Mouse (Mus musculus) limb, embryonic 15.5 days (tissue): Measurements from ENCODE around the gene Gm27029. TPM values are rescaled to one million over a fixed set of nuclear protein-coding genes. Genes with fewer than 3 reads are reported as not detected.
"Not testable (repeated sequence)": the region's sequence is repeated elsewhere in the genome, so short reads cannot be mapped to it uniquely, and the experiment has no call there.

Experiments used
- ATAC-seq: fragments of 200-750 bp; cut with Nextera tagmentation; 2 replicates; pipeline ENCODE4 v1.8.0; 2017; ENCODE audit warnings: low read depth, moderate TSS enrichment; ENCODE audit not compliant: insufficient number of reproducible peaks, low FRiP score, low TSS enrichment
- H3K27ac ChIP-seq: fragments of 300-500 bp; sonication (generic); 2 replicates; pipeline ENCODE4 v1.5.1; 2015; ENCODE audit warnings: moderate library complexity, mild to moderate bottlenecking, inconsistent platforms
- H3K27me3 ChIP-seq: fragments of 300-500 bp; sonication (generic); 2 replicates; pipeline ENCODE4 v1.6.1; 2015; ENCODE audit warnings: inconsistent platforms
- H3K36me3 ChIP-seq: fragments of 300-500 bp; sonication (generic); 2 replicates; pipeline ENCODE4 v1.6.1; 2015; ENCODE audit warnings: inconsistent platforms
- H3K4me1 ChIP-seq: fragments of 300-500 bp; sonication (generic); 2 replicates; pipeline ENCODE4 v1.6.1; 2015; ENCODE audit warnings: inconsistent platforms
- H3K4me2 ChIP-seq: fragments of 300-500 bp; sonication (generic); 2 replicates; pipeline ENCODE4 v1.6.1; 2015; ENCODE audit warnings: mild to moderate bottlenecking, inconsistent platforms
- H3K4me3 ChIP-seq: fragments of 300-500 bp; sonication (generic); 2 replicates; pipeline ENCODE4 v1.5.1; 2015; ENCODE audit warnings: mild to moderate bottlenecking, inconsistent platforms
- H3K9ac ChIP-seq: fragments of 300-500 bp; sonication (generic); 2 replicates; pipeline ENCODE4 v1.6.1; 2015; ENCODE audit warnings: inconsistent platforms
- H3K9me3 ChIP-seq: fragments of 300-500 bp; sonication (generic); 2 replicates; pipeline ENCODE4 v1.6.1; 2016; ENCODE audit warnings: inconsistent platforms
- WGBS: fragments of 180-500 bp; shearing (Covaris S2); methylation state at CpG from one replicate; pipeline ENCODE4 v1.1.7; 2015; 5-methylcytosine and 5-hydroxymethylcytosine counted together
- polyA plus RNA-seq: library from polyadenylated mRNA; unstranded; fragments of >200 nt; fragmentation: Nextera tagmentation; extraction: Ambion mirVana; gene quantifications from 2 replicates; pipeline ENCODE4 v1.2.1, GENCODE M21; 2015

Gm27029 gene
- polyA plus RNA-seq = 11.8 and 18.3 TPM in 2 replicates

DNA sequence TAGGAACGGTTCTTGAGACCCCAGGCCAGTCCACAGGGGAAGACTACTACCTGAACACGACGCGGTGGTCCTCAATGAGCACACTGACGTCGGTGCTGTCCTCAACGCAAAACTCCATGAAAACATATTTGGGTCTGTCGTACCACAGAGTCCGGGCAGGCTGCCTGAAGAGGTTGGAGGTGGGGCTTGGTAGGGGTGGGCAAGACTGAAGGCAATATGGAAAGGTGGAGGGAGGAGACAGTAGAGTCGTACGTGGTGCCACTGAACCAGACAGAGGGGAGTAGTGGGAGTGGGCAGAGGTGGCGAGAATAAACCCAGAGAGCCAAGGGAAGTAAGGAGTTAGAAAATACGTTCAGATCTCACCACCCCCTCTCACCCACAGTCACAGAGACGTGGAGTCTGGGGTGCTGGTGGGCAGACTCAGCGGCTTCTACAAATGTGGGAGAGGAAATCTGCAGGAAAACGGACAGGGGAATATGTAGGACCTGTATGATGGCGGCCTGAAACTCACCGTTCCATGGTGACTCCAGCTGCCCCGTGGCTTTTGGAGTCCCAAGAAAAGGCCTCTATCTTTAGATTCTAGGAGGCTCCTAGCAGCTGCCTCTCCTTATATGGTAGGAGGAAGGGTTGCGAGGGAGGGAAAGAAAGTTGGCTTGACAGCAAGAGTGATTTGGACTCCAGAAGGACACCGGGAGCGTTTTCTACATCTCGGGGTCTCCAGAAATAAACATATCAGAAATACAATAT, at the start of gene Gm27029:
Gene Gm27029 (minus strand): TSS at position 692 of the 747 bp plus-strand sequence.
- Histone ChIP-seq H3K36me3 (no peaks in the 10 kb centered on the region), H3K4me1 (peaks cover 28% of the 10 kb centered on the region), H3K4me2 (peak within 1 kb of the TSS; percentile 89), H3K9ac (peak within 1 kb of the TSS; percentile 68), H3K4me3 (peak within 1 kb of the TSS; percentile 74), H3K27me3 (no peaks in the 10 kb centered on the region), H3K9me3 (no peaks in the 10 kb centered on the region), H3K27ac (peak within 1 kb of the TSS; percentile 86)
- WGBS = 2% methylated on average over 23 of the region's 23 CpGs
- ATAC-seq = peak; percentile 70

DNA sequence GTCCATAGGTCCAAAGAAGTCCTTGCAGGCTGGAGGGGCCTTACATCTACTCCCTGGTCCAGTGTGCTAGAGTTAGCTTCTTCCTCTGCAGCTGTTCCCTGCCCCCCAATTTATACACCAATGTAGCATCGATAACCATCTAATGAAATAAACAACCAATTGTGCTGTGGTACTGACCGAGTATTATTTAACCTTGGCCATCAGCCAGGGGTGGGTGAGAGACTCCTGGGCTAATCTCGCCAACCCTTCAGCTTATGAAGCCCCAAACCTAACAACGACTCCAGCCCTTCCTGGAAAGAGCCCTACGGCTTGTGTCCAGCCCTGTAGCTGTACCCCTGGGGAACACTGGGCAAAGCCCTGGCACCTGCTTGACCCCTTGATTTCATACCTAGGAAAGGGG, 49.7 kb upstream of the Gm27029 start:
- peaks cover 6% of the 10 kb centered on the region; the same call in 1 of the 2 replicates for H3K4me1 ChIP-seq
- no peak overlapping the region for H3K9ac ChIP-seq
- no peak for ATAC-seq
- no peak overlapping the region for H3K4me3 ChIP-seq
- H3K9me3 ChIP-seq = no peaks in the 10 kb centered on the region
- 76% methylated on average over 5 of the region's 5 CpGs for WGBS
- no peak overlapping the region for H3K4me2 ChIP-seq
- H3K36me3 ChIP-seq = no peaks in the 10 kb centered on the region
- peaks cover 7% of the 10 kb centered on the region; the same call in 1 of the 2 replicates for H3K27me3 ChIP-seq
- H3K27ac ChIP-seq = no peak overlapping the region

DNA sequence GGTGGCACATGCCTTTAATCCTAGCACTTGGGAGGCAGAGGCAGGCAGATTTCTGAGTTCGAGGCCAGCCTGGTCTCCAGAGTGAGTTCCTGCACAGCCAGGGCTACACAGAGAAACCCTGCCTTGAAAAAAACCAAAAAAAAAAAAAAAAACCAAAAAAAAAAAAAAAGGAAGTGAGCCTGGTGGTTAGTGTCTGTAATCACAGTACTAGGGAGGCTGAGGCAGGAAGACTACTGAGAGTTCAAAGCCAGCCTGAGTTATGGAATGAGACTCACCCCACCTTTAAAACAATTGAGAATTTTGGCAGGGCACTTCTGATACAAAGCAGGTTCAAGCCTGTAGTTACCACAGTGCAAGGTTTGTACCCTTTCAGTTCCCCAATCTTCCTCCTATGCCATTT, 49.1 kb upstream of the Gm27029 start:
- not testable (repeated sequence) for H3K27ac ChIP-seq, ATAC-seq, H3K4me1 ChIP-seq, H3K4me3 ChIP-seq, H3K9ac ChIP-seq, H3K36me3 ChIP-seq, H3K9me3 ChIP-seq, H3K4me2 ChIP-seq, H3K27me3 ChIP-seq
- WGBS = 71% methylated on average over 1 of the region's 1 CpGs

DNA sequence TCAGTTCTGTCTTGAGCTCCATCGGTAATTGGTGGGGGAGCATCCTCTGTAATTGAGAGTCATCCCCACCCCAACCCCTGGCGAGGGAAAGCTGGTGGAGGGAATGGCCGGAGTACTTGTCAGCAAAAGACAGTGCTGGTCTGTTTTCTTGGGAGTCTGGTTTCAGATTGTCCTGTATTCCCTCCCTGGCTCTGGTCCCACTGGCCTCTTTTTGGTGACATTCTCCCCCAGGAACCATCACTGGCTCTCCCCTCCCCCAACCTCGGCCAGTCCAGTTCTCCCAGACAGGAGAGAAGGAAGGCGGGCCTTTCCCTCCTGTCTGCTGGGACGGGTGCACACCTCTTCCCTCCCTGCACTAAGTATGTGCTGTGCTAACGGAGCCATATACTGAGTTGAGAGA, 47.7 kb upstream of the Gm27029 start:
- Histone ChIP-seq H3K4me1 (peaks cover 13% of the 10 kb centered on the region), H3K9me3 (no peaks in the 10 kb centered on the region), H3K9ac (no peak overlapping the region), H3K27ac (no peak overlapping the region), H3K27me3 (no peaks in the 10 kb centered on the region), H3K4me3 (no peak overlapping the region), H3K4me2 (no peak overlapping the region), H3K36me3 (no peaks in the 10 kb centered on the region)
- no peak for ATAC-seq
- WGBS = 44% methylated on average over 7 of the region's 7 CpGs

DNA sequence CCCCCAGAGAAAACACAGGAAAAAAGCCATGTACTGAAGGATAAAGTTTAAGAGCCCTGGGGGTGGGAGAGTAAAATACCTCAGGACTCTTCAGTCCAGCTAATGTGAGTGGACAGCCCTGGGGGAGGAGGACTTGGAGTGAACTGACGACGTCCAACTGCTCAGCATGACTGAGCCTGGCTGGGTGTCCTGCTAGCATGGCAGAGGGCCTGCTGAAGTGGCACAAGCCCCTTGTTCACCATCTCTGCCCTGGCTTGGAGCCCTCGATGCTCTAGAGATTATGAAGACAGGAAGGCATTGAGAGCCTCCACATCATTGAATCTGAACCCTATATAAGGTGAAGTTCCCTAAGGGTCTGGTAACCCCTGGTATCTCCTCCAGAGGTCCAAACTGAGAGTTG, 47.3 kb upstream of the Gm27029 start:
- no peak overlapping the region for H3K4me2 ChIP-seq
- no peaks in the 10 kb centered on the region for H3K9me3 ChIP-seq
- WGBS = 51% methylated on average over 3 of the region's 3 CpGs
- no peaks in the 10 kb centered on the region for H3K27me3 ChIP-seq
- no peak overlapping the region for H3K4me3 ChIP-seq
- no peak for ATAC-seq
- no peaks in the 10 kb centered on the region for H3K36me3 ChIP-seq
- H3K4me1 ChIP-seq = peaks cover 16% of the 10 kb centered on the region
- no peak overlapping the region for H3K9ac ChIP-seq
- H3K27ac ChIP-seq = no peak overlapping the region; the same call in 1 of the 2 replicates

DNA sequence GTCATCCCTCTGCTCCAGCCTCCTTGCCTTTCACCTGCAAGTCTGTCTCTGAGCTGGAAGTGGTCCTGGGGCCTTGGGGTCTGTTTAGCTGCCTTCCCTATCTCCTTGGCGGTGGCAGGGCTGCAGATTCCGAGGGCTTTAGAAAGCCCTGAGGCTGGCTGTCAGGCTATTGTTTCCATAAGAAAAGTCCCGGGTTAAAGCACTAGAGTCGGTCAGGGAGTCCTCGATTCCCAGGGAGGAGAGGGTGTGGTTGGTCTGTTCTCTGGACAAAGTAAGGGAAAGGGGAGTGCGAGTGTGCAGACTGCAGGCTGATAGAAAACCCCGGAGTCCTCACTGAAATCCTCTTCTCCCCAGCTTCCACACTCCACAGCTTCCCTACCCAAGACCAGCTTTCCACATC, 45.6 kb upstream of the Gm27029 start:
- Histone ChIP-seq H3K9me3 (no peaks in the 10 kb centered on the region), H3K36me3 (no peaks in the 10 kb centered on the region), H3K4me2 (no peak overlapping the region), H3K4me1 (peaks cover 28% of the 10 kb centered on the region), H3K4me3 (no peak overlapping the region), H3K27me3 (no peaks in the 10 kb centered on the region), H3K27ac (no peak overlapping the region), H3K9ac (no peak overlapping the region)
- ATAC-seq = no peak
- WGBS = 60% methylated on average over 7 of the region's 7 CpGs

DNA sequence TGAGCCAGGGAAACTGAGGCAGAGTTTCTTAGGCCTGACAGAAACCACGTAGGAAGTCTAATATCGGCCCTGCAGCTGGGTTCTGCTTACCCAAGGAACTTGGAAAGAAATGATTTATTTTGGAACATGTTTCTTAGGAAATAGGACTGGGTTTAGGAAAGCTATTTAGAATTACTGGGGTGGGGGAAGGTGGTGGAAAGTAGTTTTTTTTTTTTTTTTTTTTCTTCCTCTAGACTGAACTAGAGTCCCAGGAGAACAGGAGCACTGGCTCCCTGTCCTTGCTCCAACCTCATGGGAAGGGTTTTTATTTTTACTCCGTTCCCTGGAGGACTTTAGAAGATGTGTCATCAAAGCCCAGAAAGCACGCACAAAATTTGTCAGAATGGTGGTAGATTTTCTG, 44.6 kb upstream of the Gm27029 start:
- H3K27ac ChIP-seq = no peak overlapping the region
- no peak overlapping the region for H3K9ac ChIP-seq
- peaks cover 36% of the 10 kb centered on the region for H3K4me1 ChIP-seq
- no peak for ATAC-seq
- no peaks in the 10 kb centered on the region for H3K36me3 ChIP-seq
- no peaks in the 10 kb centered on the region for H3K27me3 ChIP-seq
- H3K4me3 ChIP-seq = peak overlapping the region; percentile 75
- H3K9me3 ChIP-seq = no peaks in the 10 kb centered on the region
- 54% methylated on average over 4 of the region's 4 CpGs for WGBS
- peak overlapping the region; percentile 95 for H3K4me2 ChIP-seq

DNA sequence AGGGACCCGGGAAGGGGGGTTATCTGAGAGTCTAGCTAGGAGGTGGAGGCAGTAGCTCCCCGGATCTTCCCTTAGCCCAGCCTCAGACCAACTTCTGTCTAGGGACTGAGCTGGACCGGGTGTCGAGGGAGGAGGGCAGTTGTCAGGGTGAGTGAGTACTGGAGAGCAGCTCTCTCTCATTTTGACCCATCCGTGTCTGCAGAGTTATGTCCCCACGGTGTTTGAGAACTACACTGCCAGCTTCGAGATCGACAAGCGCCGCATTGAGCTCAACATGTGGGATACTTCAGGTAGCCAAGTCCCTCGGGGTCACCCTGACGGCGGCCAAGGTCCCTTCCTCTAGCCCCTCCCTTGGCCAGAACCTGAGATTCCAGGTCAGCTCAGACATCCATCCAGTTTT, 44.1 kb upstream of the Gm27029 start:
- Histone ChIP-seq H3K36me3 (no peaks in the 10 kb centered on the region), H3K9ac (peak overlapping the region; percentile 56; the same call in 1 of the 2 replicates), H3K4me2 (peak overlapping the region; percentile 95), H3K4me3 (peak overlapping the region; percentile 75), H3K4me1 (peaks cover 41% of the 10 kb centered on the region), H3K27me3 (no peaks in the 10 kb centered on the region), H3K9me3 (no peaks in the 10 kb centered on the region), H3K27ac (no peak overlapping the region)
- no peak for ATAC-seq
- 7% methylated on average over 13 of the region's 13 CpGs for WGBS

DNA sequence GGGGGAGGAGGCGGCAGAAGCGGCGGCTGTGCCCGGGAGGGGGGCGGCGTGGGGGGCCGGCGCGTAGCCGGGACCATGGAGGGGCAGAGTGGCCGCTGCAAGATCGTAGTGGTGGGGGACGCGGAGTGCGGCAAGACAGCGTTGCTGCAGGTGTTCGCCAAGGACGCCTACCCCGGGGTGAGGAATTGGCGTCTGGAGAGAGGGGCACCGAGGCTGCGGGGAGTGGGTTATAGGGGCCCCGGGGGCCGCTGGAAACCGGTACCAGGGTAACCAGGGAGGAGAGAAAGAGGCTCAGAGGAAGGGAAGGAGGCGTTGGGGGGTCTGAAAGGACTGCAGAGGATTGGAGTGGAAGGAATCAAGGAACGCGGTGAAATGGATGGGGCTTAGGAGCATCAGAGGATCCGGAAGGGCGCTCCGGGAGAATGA, 43.7 kb upstream of the Gm27029 start:
- peak overlapping the region; percentile 95 for H3K4me2 ChIP-seq
- WGBS = under 1% methylated on average over 29 of the region's 31 CpGs
- H3K4me1 ChIP-seq = peaks cover 45% of the 10 kb centered on the region
- H3K9ac ChIP-seq = peak overlapping the region; percentile 56
- H3K27ac ChIP-seq = peak overlapping the region; percentile 47
- no peaks in the 10 kb centered on the region for H3K27me3 ChIP-seq
- H3K9me3 ChIP-seq = no peaks in the 10 kb centered on the region
- 0 out of 2 replicates have a peak, but pooled peaks have one; percentile 0 for ATAC-seq
- no peaks in the 10 kb centered on the region for H3K36me3 ChIP-seq
- peak overlapping the region; percentile 75 for H3K4me3 ChIP-seq

DNA sequence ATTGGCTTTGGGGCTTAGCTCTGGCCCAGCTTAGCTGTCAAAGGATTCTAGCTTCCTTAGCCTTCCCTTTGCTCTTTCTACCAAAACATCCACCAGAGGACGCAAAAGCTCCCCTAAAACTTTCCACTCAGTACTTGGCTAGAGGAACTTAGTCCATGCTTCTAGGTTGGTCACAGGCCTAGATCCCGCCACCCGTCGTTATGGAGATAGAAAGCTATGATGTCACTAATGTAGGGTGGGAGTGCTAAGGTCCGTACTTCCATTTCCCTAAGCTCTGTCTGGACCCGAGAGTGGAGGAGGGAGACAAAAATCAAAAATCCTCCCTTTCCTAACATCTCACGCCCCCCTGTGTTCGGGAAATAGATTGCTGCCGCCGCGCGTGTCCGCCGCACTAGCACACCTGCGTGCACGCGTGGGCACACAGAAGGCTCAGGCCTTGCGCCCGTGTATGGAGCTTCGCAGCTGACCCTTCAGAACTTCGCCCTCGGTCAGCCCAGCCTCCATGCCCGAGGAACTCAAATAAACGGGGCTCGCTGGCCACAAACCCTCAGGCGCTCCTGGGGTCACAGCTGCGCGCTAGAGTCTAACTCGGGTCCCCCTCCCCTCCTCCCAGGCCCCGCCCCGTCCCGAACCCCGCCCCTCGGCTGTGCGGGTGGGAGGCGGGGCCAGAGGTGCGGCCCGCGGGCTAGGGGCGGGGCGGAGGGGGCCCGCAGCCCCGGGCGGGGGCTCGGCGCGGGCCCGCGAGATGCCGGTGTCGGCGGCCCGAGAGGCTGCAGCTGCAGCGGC, 43.1 kb upstream of the Gm27029 start:
- peak; percentile 68 for ATAC-seq
- Histone ChIP-seq H3K9ac (peak overlapping the region; percentile 56), H3K9me3 (no peaks in the 10 kb centered on the region), H3K4me3 (peak overlapping the region; percentile 75), H3K36me3 (no peaks in the 10 kb centered on the region), H3K4me2 (peak overlapping the region; percentile 95), H3K27ac (peak overlapping the region; percentile 47), H3K27me3 (no peaks in the 10 kb centered on the region), H3K4me1 (peaks cover 49% of the 10 kb centered on the region)
- 1% methylated on average over 49 of the region's 54 CpGs for WGBS

DNA sequence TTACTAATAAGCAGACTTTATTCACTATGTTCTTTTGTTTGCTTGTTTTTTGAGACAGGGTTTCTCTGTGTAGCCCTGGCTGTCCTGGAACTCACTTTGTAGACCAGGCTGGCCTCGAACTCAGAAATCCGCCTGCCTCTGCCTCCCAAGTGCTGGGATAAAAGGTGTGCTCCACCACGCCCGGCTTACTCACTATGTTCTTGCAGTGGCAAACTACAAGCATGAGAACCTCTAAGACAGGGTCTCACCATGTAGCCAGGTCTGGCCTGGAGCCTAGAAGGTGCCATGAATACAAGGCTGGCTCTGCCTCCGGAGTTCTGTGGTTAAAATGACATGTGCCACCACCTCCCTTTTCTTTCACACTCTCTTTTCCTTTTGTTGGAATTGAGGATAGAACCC, 42.0 kb upstream of the Gm27029 start:
- not testable (repeated sequence) for H3K27me3 ChIP-seq, H3K27ac ChIP-seq, ATAC-seq, H3K9ac ChIP-seq, H3K9me3 ChIP-seq
- Histone ChIP-seq H3K36me3 (peaks cover 11% of the 10 kb centered on the region), H3K4me2 (peak overlapping the region; percentile 90), H3K4me1 (peaks cover 51% of the 10 kb centered on the region), H3K4me3 (peak overlapping the region; percentile 92)
- 50% methylated on average over 5 of the region's 5 CpGs for WGBS
